Mouse (Mus musculus) testis, adult 2 months (tissue): ENCODE results near the gene Vezf1.

Experiments used
- CTCF ChIP-seq: fragments of 200-500 bp; IDR thresholded peaks from 2 replicates; pipeline ENCODE4 v1.5.1; 2012; ENCODE audit warnings: low read depth, mild to moderate bottlenecking, inconsistent platforms, low read length, moderate library complexity; ENCODE audit not compliant: control insufficient read depth, insufficient read depth, insufficient replicate concordance
- POLR2A ChIP-seq: fragments of 200-500 bp; IDR thresholded peaks from 2 replicates; pipeline ENCODE4 v1.6.1; 2012; ENCODE audit warnings: low read depth, mild to moderate bottlenecking, inconsistent platforms, low read length, moderate library complexity; ENCODE audit not compliant: control insufficient read depth

GRCm38 (mm10) chr11:88099599-88100023 lies 31.5 kb downstream of the Vezf1 start:
- TF ChIP-seq POLR2A (no peak; the same call in 1 of the 2 replicates), CTCF (no peak)
